Mouse (Mus musculus) spleen, adult 2 months (tissue): ENCODE data around the gene Hcn2.

ENCODE experiments used
- CTCF ChIP-seq: fragments of 200-500 bp; IDR thresholded peaks from 2 replicates; pipeline ENCODE4 v1.5.1; 2011; ENCODE audit warnings: mild to moderate bottlenecking, inconsistent platforms; ENCODE audit not compliant: insufficient read depth, insufficient read length, insufficient replicate concordance; ENCODE audit errors: extremely low read depth
- POLR2A ChIP-seq: fragments of 200-500 bp; IDR thresholded peaks from 2 replicates; pipeline ENCODE4 v1.6.1; 2011; ENCODE audit warnings: low read depth, low read length, inconsistent platforms

GRCm38 (mm10) chr10:79745411-79745810, 29.0 kb downstream of the Hcn2 start:
- TF ChIP-seq CTCF (no peak), POLR2A (no peak)
